Mouse (Mus musculus): ENCODE data around the gene Gm10974.

DNA sequence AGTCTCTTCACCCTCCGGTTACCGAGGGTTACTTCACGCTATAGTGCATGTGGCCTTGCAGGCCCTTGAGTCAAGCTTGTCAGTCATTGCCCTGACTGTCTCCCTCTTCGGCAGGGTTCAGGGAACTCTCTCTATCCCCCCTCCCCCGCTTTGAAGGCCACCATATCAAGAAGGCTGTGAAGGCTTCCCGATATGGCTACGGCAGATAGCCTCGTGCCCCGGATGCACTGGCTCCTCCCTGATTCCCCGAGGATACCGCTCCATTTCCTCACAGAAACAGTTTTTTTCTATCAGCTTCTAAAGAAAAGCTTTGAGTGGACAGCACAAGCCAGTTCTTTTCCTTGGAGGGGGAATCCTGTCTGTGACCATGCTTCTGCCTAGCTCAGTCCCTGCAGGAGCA is 39.8 kb downstream of the Gm10974 start:
- TF ChIP-seq GATA1 (IDR thresholded peaks at IDR 0.05; ENCODE audit: borderline replicate concordance, low read length) (no peak), FLI1 (IDR thresholded peaks at IDR 0.05; ENCODE audit: low read length) (no peak)
